Mouse (Mus musculus): ENCODE measurements at regions not wholly inside any gene's neighbourhood (a gene's known extent, or its start where the extent isn't known, plus 50 kb on each side); places are given as distances from the start of the nearest gene placed in this dataset.

DNA sequence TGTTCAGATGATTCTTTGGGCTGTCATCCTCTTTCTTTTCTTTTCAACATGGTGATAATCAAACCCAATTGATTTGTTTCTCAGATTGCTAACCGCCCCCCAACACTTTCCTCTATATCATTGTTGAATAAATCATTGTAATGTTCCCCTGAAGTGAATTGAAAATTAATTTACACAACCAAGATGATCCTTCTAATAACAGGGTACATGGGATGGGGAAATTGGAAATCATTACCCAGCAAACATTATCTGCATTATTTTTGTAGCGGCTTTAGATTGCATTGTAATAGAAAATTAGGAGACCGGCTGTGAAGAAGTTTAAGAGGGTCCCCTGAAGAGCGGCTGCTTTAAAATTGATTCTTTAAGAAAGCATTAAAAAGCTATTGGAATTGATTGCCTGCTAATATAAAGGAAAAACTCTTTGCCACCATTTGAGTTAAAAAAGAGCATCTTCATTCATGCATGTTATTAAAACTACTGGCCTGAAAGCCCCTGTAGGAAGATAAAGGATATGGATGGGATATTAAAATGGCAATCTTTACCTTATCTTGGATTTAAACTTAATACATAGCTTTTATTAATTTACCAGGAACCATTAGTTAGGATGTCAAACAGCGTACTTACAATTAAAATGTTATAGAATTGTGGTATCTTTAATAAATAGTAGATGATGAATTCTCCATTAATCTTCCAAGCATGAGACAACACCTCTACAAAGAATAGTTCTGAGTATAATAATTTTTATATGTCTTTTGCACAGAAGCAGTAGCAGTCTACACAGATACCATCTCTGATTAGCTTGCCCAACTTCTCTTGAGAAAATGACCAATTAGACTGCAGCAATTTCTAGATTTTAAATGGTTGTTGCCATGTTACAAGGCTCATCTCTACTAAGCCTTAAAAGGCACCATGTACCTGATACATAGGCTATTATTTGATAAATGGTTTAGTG, 127.0 kb upstream of the Hs3st5 start:
- H3K9me3 ChIP-seq (ENCODE audit: low read length): no peaks in the 10 kb centered on the region
- 77% methylated on average over 5 of the region's 5 CpGs for WGBS

DNA sequence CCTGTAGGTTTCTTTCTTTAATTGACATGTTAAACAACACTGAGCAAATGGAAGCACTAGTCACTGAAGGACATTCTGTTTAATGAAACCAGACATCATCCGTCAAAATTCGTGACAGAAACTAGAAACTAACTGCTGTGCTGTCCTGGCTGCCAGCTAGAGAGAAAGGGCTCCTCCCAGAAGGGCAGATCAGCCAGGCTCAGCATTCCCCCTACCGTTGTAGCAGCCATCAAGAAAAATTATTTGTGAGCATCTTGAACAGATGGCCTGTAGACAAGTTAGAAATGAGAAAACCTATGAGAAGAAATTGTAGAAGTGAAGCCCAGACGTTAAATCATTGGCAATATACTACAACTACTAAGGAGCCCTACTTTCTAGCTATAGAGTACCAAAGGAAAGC, 123.3 kb upstream of the Hs3st5 start:
- H3K9ac ChIP-seq: no peak overlapping the region
- ATAC-seq: peak; percentile 66; the same call in 1 of the 2 replicates
- H3K27ac ChIP-seq (ENCODE audit: low read depth, low read length): no peak overlapping the region
- WGBS: 55% methylated on average over 4 of the region's 4 CpGs
- no peaks in the 10 kb centered on the region for H3K27me3 ChIP-seq (ENCODE audit: insufficient read depth, low read length)
- H3K36me3 ChIP-seq (ENCODE audit: insufficient read depth): no peaks in the 10 kb centered on the region
- no peaks in the 10 kb centered on the region for H3K4me1 ChIP-seq (ENCODE audit: insufficient read depth)
- H3K4me3 ChIP-seq (ENCODE audit: low read depth, low read length): no peak overlapping the region
- TF ChIP-seq CTCF (IDR thresholded peaks at IDR 0.05; ENCODE audit: low read depth): no peak
- H3K9me3 ChIP-seq (ENCODE audit: low read length): no peaks in the 10 kb centered on the region
- DNase-seq: peak; percentile 14
- no peak overlapping the region for H3K4me2 ChIP-seq (ENCODE audit: low read depth)

More for the DNA sequence above, 127.0 kb upstream of the Hs3st5 start:
- Histone ChIP-seq H3K4me1 (ENCODE audit: insufficient read depth) (no peaks in the 10 kb centered on the region), H3K27me3 (ENCODE audit: insufficient read depth, low read length) (no peaks in the 10 kb centered on the region), H3K4me3 (ENCODE audit: low read depth, low read length) (no peak overlapping the region), H3K36me3 (ENCODE audit: insufficient read depth) (no peaks in the 10 kb centered on the region), H3K27ac (ENCODE audit: low read depth, low read length) (no peak overlapping the region), H3K4me2 (ENCODE audit: low read depth) (no peak overlapping the region), H3K9ac (no peak overlapping the region)
- no peak for DNase-seq
- TF ChIP-seq CTCF (IDR thresholded peaks at IDR 0.05; ENCODE audit: low read depth): no peak
- no peak for ATAC-seq

DNA sequence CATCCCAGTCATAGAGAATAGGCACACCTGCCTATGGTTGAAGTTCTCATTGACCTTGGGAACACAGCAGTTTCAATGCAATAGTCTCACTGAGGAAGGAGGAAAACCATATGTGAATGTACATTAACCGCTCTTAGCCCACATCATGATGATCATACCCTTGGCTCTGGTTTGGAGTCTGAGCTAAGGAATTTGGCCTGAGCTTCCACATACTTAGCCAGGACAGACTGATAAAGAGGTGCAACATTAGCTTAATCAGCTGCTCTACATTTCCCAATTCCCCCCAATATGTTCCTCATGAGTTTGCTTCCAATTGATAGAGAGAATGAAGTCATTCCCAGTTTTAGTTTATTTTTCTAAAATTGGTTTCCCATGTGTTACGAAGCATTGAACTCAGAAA, 116.6 kb upstream of the Hs3st5 start:
- no peak overlapping the region for H3K4me3 ChIP-seq (ENCODE audit: low read depth, low read length)
- H3K9me3 ChIP-seq (ENCODE audit: low read length): no peaks in the 10 kb centered on the region
- no peak for DNase-seq
- no peaks in the 10 kb centered on the region for H3K36me3 ChIP-seq (ENCODE audit: insufficient read depth)
- no peak overlapping the region for H3K4me2 ChIP-seq (ENCODE audit: low read depth)
- 0 out of 2 replicates have a peak, but pooled peaks have one; percentile 25 for ATAC-seq
- H3K27me3 ChIP-seq (ENCODE audit: insufficient read depth, low read length): no peaks in the 10 kb centered on the region
- H3K27ac ChIP-seq (ENCODE audit: low read depth, low read length): no peak overlapping the region
- no peak for TF ChIP-seq CTCF (IDR thresholded peaks at IDR 0.05; ENCODE audit: low read depth)
- no peak overlapping the region for H3K9ac ChIP-seq
- H3K4me1 ChIP-seq (ENCODE audit: insufficient read depth): no peaks in the 10 kb centered on the region
- WGBS: 76% methylated on average over 2 of the region's 2 CpGs

DNA sequence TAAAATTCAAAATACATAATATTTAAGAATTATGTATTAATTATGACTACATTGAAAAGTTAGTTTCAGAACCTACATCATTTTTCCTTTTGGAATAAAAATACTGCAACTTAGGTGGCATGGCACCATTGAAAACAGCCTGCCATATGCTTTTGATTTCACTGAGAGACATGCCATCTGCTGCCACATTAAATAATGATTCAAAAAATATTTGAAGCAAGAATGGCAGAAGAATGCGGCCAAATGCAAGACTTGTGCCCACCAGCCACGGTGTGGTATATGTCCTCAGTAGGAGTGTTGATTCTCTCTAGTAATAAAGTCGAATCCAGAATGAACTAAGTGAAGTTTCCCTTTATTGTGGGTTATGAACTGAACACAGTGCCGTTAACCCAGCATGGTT, 113.0 kb upstream of the Hs3st5 start:
- H3K27me3 ChIP-seq (ENCODE audit: insufficient read depth, low read length): no peaks in the 10 kb centered on the region
- no peak overlapping the region for H3K9ac ChIP-seq
- H3K4me3 ChIP-seq (ENCODE audit: low read depth, low read length): no peak overlapping the region
- no peaks in the 10 kb centered on the region for H3K4me1 ChIP-seq (ENCODE audit: insufficient read depth)
- DNase-seq (peak; percentile 34), ATAC-seq (no peak)
- no peak overlapping the region for H3K4me2 ChIP-seq (ENCODE audit: low read depth)
- WGBS: 63% methylated on average over 4 of the region's 4 CpGs
- no peak overlapping the region for H3K27ac ChIP-seq (ENCODE audit: low read depth, low read length)
- H3K36me3 ChIP-seq (ENCODE audit: insufficient read depth): no peaks in the 10 kb centered on the region
- TF ChIP-seq CTCF (IDR thresholded peaks at IDR 0.05; ENCODE audit: low read depth): no peak
- no peaks in the 10 kb centered on the region for H3K9me3 ChIP-seq (ENCODE audit: low read length)

DNA sequence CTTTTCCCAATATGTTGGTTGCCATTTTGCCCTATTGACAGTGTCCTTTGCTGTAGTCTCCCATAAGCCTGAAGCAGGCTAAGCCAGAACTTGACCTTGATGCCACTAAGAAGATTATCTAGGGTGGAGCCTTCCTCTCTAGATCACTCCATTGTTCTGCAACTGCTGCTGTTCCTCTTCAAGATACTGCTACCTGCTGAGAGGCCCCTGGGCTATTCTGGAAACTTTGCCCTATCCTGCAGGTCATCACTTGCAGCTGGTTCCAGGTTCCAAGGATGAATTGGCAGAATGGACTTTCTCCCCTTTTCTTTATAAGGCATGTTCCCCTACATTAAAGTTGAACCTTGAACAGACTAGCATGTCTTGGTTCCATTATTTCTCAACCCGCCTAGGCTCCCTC, 110.0 kb upstream of the Hs3st5 start:
- H3K27ac ChIP-seq (ENCODE audit: low read depth, low read length): no peak overlapping the region
- H3K36me3 ChIP-seq (ENCODE audit: insufficient read depth): no peaks in the 10 kb centered on the region
- no peaks in the 10 kb centered on the region for H3K4me1 ChIP-seq (ENCODE audit: insufficient read depth)
- no peak for TF ChIP-seq CTCF (IDR thresholded peaks at IDR 0.05; ENCODE audit: low read depth)
- DNase-seq (no peak), ATAC-seq (no peak)
- H3K4me3 ChIP-seq (ENCODE audit: low read depth, low read length): no peak overlapping the region
- no peaks in the 10 kb centered on the region for H3K9me3 ChIP-seq (ENCODE audit: low read length)
- 89% methylated on average over 1 of the region's 1 CpGs for WGBS
- no peaks in the 10 kb centered on the region for H3K27me3 ChIP-seq (ENCODE audit: insufficient read depth, low read length)
- no peak overlapping the region for H3K4me2 ChIP-seq (ENCODE audit: low read depth)
- no peak overlapping the region for H3K9ac ChIP-seq

DNA sequence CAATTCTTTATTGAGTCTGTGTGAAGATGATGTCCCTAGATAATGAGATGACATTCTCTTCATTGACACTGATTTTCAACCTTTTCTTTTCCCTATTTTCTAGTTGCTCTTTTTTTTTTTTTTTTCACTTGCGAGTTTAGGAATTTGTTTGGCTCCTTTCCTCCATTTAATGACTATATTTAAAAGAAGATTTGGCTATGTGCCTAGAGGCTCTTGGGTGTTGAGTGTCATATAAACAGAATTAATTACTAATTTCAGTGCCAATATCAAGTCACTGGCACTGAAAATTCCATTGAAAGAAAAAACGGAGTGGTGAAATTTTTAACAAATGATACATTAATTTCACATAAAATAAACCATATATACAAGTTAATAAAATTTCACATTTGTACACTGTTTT, 98.6 kb upstream of the Hs3st5 start:
- Histone ChIP-seq H3K4me3 (ENCODE audit: low read depth, low read length) (no peak overlapping the region), H3K9me3 (ENCODE audit: low read length) (no peaks in the 10 kb centered on the region), H3K9ac (no peak overlapping the region), H3K27me3 (ENCODE audit: insufficient read depth, low read length) (no peaks in the 10 kb centered on the region), H3K4me1 (ENCODE audit: insufficient read depth) (no peaks in the 10 kb centered on the region), H3K4me2 (ENCODE audit: low read depth) (no peak overlapping the region), H3K27ac (ENCODE audit: low read depth, low read length) (no peak overlapping the region), H3K36me3 (ENCODE audit: insufficient read depth) (no peaks in the 10 kb centered on the region)
- ATAC-seq: no peak
- 29% methylated on average over 2 of the region's 2 CpGs for WGBS
- no peak for DNase-seq
- TF ChIP-seq CTCF (IDR thresholded peaks at IDR 0.05; ENCODE audit: low read depth): no peak

DNA sequence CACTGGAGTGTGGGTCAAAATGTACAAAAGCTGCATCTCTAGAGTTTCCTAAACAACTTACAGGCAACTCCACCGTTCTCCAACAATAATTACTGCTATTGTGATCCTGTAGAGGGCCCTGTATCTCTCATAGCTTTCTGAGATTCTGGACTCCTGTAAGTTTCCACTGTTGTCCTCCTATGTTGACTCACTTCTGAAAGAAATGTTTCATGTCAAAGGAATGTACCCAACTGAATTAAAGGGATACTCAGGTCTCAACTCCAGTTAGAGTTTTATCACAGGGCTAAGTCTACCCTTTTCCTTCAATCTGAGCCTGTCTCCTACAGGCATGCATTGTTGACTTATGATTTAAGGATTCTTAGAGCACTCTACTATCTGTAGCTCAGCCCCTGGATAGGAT, 75.3 kb upstream of the Hs3st5 start:
- Histone ChIP-seq H3K27me3 (ENCODE audit: insufficient read depth, low read length) (no peaks in the 10 kb centered on the region), H3K9me3 (ENCODE audit: low read length) (no peaks in the 10 kb centered on the region)
- 88% methylated on average over 1 of the region's 1 CpGs for WGBS

More for the DNA sequence above, 75.3 kb upstream of the Hs3st5 start:
- Histone ChIP-seq H3K4me3 (ENCODE audit: low read depth, low read length) (no peak overlapping the region), H3K4me1 (ENCODE audit: insufficient read depth) (no peaks in the 10 kb centered on the region), H3K4me2 (ENCODE audit: low read depth) (no peak overlapping the region), H3K27ac (ENCODE audit: low read depth, low read length) (no peak overlapping the region), H3K36me3 (ENCODE audit: insufficient read depth) (no peaks in the 10 kb centered on the region), H3K9ac (no peak overlapping the region)
- DNase-seq: no peak
- TF ChIP-seq CTCF (IDR thresholded peaks at IDR 0.05; ENCODE audit: low read depth): no peak
- ATAC-seq: no peak

Data from forebrain, postnatal 0 days (tissue).